Mouse (Mus musculus): ENCODE results near the gene Ddc.

DNA sequence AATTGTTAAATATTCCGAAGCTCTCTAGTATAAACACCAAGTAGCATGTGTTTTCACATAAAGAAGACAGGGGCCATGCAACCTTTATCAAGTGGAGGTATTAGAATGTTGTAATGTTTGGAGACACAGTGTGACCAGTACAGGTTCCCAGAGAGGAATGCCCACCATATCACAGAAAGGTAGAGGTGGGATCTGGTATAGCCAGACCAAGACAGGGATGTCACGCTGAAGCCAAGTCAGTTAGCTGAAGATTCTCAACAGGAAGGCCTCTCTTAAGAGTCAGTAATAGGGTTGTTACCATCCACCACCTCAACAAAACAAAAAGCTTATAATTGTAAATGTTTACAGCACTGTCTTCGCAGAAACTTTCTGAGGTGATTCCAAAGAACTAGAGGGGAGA lies 127.3 kb downstream of the Ddc start:
- TF ChIP-seq CTCF (IDR thresholded peaks at IDR 0.05; ENCODE audit: borderline replicate concordance, control insufficient read depth, extremely low read depth, insufficient read depth, low read length, poor library complexity): no peak
- no peak for TF ChIP-seq POLR2A (IDR thresholded peaks at IDR 0.05; ENCODE audit: control insufficient read depth, extremely low read depth, insufficient read depth, low read length, poor library complexity)
